Mouse (Mus musculus) testis, adult 2 months (tissue): ENCODE measurements around the gene Slc16a13. TPM values are rescaled to one million over a fixed set of nuclear protein-coding genes. Genes with fewer than 3 reads are reported as not detected.
A peak's percentile ranks its signal among the peaks of the same experiment; 100 is the strongest.

Experiments
- H3K27ac ChIP-seq: fragments of 200-500 bp; 2 replicates; pipeline ENCODE4 v1.5.1; 2012; ENCODE audit warnings: low read depth, low read length; ENCODE audit not compliant: control insufficient read depth, insufficient read depth
- H3K27me3 ChIP-seq: fragments of 200-500 bp; 2 replicates; pipeline ENCODE4 v1.6.1; 2012; ENCODE audit warnings: mild to moderate bottlenecking, low read length, moderate library complexity; ENCODE audit not compliant: control insufficient read depth, insufficient read depth
- H3K36me3 ChIP-seq: fragments of 200-500 bp; 2 replicates; pipeline ENCODE4 v1.6.1; 2012; ENCODE audit warnings: mild to moderate bottlenecking, low read length; ENCODE audit not compliant: control insufficient read depth, insufficient read depth
- H3K4me1 ChIP-seq: fragments of 200-500 bp; 2 replicates; pipeline ENCODE4 v1.6.1; 2012; ENCODE audit warnings: low read length; ENCODE audit not compliant: control insufficient read depth, insufficient read depth
- H3K4me3 ChIP-seq: fragments of 200-500 bp; 2 replicates; pipeline ENCODE4 v1.5.1; 2012; ENCODE audit warnings: low read depth, mild to moderate bottlenecking, low read length, moderate library complexity, mixed read lengths; ENCODE audit not compliant: control insufficient read depth
- CTCF ChIP-seq: fragments of 200-500 bp; IDR thresholded peaks from 2 replicates; pipeline ENCODE4 v1.5.1; 2012; ENCODE audit warnings: low read depth, mild to moderate bottlenecking, inconsistent platforms, low read length, moderate library complexity; ENCODE audit not compliant: control insufficient read depth, insufficient read depth, insufficient replicate concordance
- POLR2A ChIP-seq: fragments of 200-500 bp; IDR thresholded peaks from 2 replicates; pipeline ENCODE4 v1.6.1; 2012; ENCODE audit warnings: low read depth, mild to moderate bottlenecking, inconsistent platforms, low read length, moderate library complexity; ENCODE audit not compliant: control insufficient read depth
- polyA plus RNA-seq: library from polyadenylated mRNA; depleted of rRNA; stranded (reverse); fragments of >200 nt; gene quantifications from 2 replicates; pipeline ENCODE4 v1.2.3, GENCODE M21; 2012

Slc16a13 gene
- polyA plus RNA-seq, 1 experiment: 3.3 TPM

GRCm38 (mm10) chr11:70210681-70211080, 10.2 kb downstream of the Slc16a13 start:
- no peaks in the 10 kb centered on the region for H3K27me3 ChIP-seq
- peaks cover 17% of the 10 kb centered on the region for H3K4me1 ChIP-seq
- H3K36me3 ChIP-seq: no peaks in the 10 kb centered on the region
- no peak for TF ChIP-seq POLR2A
- no peak for TF ChIP-seq CTCF
- no peak overlapping the region for H3K4me3 ChIP-seq
- H3K27ac ChIP-seq: no peak overlapping the region

DNA sequence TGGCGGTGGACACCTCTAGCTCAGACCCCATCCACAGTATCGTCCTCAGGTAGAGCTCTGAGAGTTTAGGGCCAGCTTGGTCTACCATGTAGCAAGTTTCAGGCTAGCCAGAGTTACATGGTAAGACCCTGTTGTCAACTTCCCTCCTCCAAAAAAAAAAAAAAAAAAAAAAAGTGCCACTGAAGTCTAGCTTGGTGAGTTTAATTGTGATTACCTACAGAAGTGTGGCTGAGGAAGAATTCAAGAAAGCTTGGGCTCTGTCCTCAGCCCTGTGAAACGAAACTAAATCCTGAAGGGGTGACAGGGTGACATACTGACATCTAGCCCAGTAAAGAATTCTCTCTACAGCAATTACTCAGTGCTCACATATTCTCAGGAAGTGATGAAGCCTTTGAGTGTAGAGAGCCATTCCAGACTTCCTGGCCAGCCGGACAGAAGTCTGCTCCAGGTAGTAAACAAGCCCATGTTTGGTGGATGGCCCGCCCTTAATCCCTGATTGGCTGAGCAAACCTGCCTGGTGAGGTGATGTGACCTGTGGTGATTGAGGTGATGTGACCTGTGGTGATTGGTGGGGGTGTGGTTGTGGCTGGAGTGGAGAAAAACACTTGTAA, 12.0 kb downstream of the Slc16a13 start:
- Histone ChIP-seq H3K4me1 (peaks cover 2% of the 10 kb centered on the region; the same call in 1 of the 2 replicates), H3K4me3 (no peak overlapping the region), H3K36me3 (no peaks in the 10 kb centered on the region), H3K27ac (no peak overlapping the region), H3K27me3 (no peaks in the 10 kb centered on the region)
- no peak for TF ChIP-seq CTCF
- TF ChIP-seq POLR2A: no peak

- Histone ChIP-seq H3K4me1 (no peaks in the 10 kb centered on the region; the same call in 1 of the 2 replicates), H3K4me3 (no peak overlapping the region), H3K27ac (no peak overlapping the region), H3K27me3 (no peaks in the 10 kb centered on the region), H3K36me3 (no peaks in the 10 kb centered on the region)
- no peak for TF ChIP-seq CTCF
- TF ChIP-seq POLR2A: no peak
Measured at GRCm38 (mm10) chr11:70207283-70207682, 13.6 kb downstream of the Slc16a13 start.

DNA sequence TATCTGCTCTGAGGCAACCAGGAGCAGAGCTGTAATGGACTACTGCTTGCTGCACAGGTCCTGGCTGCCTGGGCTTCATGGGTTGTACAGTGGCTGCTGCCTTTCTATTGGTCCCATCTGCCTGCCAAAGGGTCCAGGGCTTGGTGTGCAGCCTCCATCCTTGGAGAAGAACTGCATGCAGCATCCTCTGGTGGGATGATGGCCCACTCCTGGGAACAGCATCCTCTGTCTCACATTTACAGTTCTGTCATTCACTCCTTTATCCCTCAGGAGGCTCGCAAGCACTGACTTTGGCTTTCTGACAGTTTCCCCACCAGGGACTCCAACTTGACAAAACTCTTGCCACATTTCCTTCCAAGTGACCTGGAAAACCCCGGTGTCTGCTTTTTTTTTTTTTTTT, 14.1 kb downstream of the Slc16a13 start:
- no peaks in the 10 kb centered on the region for H3K36me3 ChIP-seq
- no peaks in the 10 kb centered on the region; the same call in 1 of the 2 replicates for H3K4me1 ChIP-seq
- no peak overlapping the region for H3K27ac ChIP-seq
- no peak overlapping the region for H3K4me3 ChIP-seq
- TF ChIP-seq CTCF: no peak
- no peak for TF ChIP-seq POLR2A
- H3K27me3 ChIP-seq: no peaks in the 10 kb centered on the region

- Histone ChIP-seq H3K4me3 (no peak overlapping the region), H3K4me1 (peaks cover 2% of the 10 kb centered on the region; the same call in 1 of the 2 replicates), H3K27me3 (no peaks in the 10 kb centered on the region), H3K27ac (no peak overlapping the region), H3K36me3 (no peaks in the 10 kb centered on the region)
- no peak for TF ChIP-seq POLR2A
- peak; percentile 87; the same call in 1 of the 2 replicates for TF ChIP-seq CTCF
Measured at GRCm38 (mm10) chr11:70201691-70202090, 19.2 kb downstream of the Slc16a13 start.

- Histone ChIP-seq H3K4me1 (peaks cover 2% of the 10 kb centered on the region; the same call in 1 of the 2 replicates), H3K27me3 (no peaks in the 10 kb centered on the region), H3K27ac (no peak overlapping the region), H3K36me3 (no peaks in the 10 kb centered on the region), H3K4me3 (no peak overlapping the region)
- TF ChIP-seq CTCF (no peak), POLR2A (no peak)
Measured at GRCm38 (mm10) chr11:70200036-70200608, 20.7 kb downstream of the Slc16a13 start.

- Histone ChIP-seq H3K36me3 (no peaks in the 10 kb centered on the region), H3K4me3 (no peak overlapping the region), H3K4me1 (peaks cover 2% of the 10 kb centered on the region; the same call in 1 of the 2 replicates), H3K27me3 (no peaks in the 10 kb centered on the region), H3K27ac (no peak overlapping the region)
- TF ChIP-seq POLR2A (no peak), CTCF (no peak)
Measured at GRCm38 (mm10) chr11:70199107-70199506, 21.8 kb downstream of the Slc16a13 start.
